Mouse (Mus musculus) heart, adult 2 months (tissue): ENCODE measurements around the gene Xlr5c.
"Not testable (repeated sequence)": the region's sequence is repeated elsewhere in the genome, so short reads cannot be mapped to it uniquely, and the experiment has no call there.

ENCODE experiments used
- CTCF ChIP-seq: fragments of 200-600 bp; IDR thresholded peaks from 2 replicates; pipeline ENCODE4 v1.8.1; 2022; ENCODE audit warnings: antibody characterized with exemption, mild to moderate bottlenecking, moderate library complexity
- POLR2A ChIP-seq: fragments of 200-500 bp; IDR thresholded peaks from 2 replicates; pipeline ENCODE4 v1.6.1; 2011; ENCODE audit warnings: mild to moderate bottlenecking, low read depth, low read length, control low read depth; ENCODE audit not compliant: insufficient read depth

DNA sequence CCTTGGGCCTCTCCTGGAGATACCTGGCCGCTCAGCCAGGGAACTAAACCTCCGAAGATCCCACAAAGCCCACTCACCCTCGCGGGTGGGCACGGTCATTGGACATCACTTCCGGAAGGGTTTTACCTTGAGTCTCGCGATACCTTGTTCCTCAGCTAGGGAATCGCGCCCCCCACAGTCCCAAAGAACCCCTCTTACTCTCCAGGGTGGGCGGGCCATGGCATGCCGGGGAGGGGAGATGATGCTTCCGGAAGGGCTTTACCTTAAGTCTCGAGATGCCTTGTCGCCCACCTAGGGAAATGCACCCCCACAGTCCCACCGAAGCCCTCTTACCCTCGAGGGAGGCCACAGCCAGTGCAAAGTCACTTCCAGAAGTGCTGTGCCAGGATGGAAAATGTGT, at the start of gene Xlr5c, which contains the start of gene Xlr5a:
- TF ChIP-seq CTCF, POLR2A: not testable (repeated sequence)
